Mouse (Mus musculus) forebrain, embryonic 13.5 days (tissue): ENCODE data around the gene Nell2. TPM values are rescaled to one million over a fixed set of nuclear protein-coding genes. Genes with fewer than 3 reads are reported as not detected.

Source experiments
- ATAC-seq: fragments of 200-750 bp; cut with Nextera tagmentation; 2 replicates; pipeline ENCODE4 v1.8.0; 2017
- H3K27ac ChIP-seq: fragments of 300-500 bp; sonication (generic); 2 replicates; pipeline ENCODE4 v1.5.1; 2015; ENCODE audit warnings: inconsistent platforms, mild to moderate bottlenecking, moderate library complexity
- H3K27me3 ChIP-seq: fragments of 300-500 bp; sonication (generic); 2 replicates; pipeline ENCODE4 v1.6.1; 2015; ENCODE audit warnings: mild to moderate bottlenecking, inconsistent platforms
- H3K36me3 ChIP-seq: fragments of 300-500 bp; sonication (generic); 2 replicates; pipeline ENCODE4 v1.6.1; 2015; ENCODE audit warnings: mild to moderate bottlenecking, inconsistent platforms; ENCODE audit not compliant: poor library complexity, severe bottlenecking
- H3K4me1 ChIP-seq: fragments of 300-500 bp; sonication (generic); 2 replicates; pipeline ENCODE4 v1.6.1; 2015; ENCODE audit warnings: inconsistent platforms
- H3K4me2 ChIP-seq: fragments of 300-500 bp; sonication (generic); 2 replicates; pipeline ENCODE4 v1.6.1; 2015; ENCODE audit warnings: inconsistent platforms, mild to moderate bottlenecking, moderate library complexity
- H3K4me3 ChIP-seq: fragments of 300-500 bp; sonication (generic); 2 replicates; pipeline ENCODE4 v1.5.1; 2015; ENCODE audit warnings: mild to moderate bottlenecking, inconsistent platforms
- H3K9ac ChIP-seq: fragments of 300-500 bp; sonication (generic); 2 replicates; pipeline ENCODE4 v1.6.1; 2015; ENCODE audit warnings: mild to moderate bottlenecking, inconsistent platforms
- H3K9me3 ChIP-seq: fragments of 300-500 bp; sonication (generic); replicated peaks from 2 replicates; pipeline ENCODE4 v1.6.1; 2016; ENCODE audit warnings: inconsistent platforms
- WGBS: fragments of 180-500 bp; shearing (Covaris S2); methylation state at CpG from one replicate; pipeline ENCODE4 v1.1.7; 2015; 5-methylcytosine and 5-hydroxymethylcytosine counted together
- polyA plus RNA-seq: library from polyadenylated mRNA; unstranded; fragments of >200 nt; fragmentation: Nextera tagmentation; extraction: Ambion mirVana; gene quantifications from 2 replicates; pipeline ENCODE4 v1.2.1, GENCODE M21; 2015

Nell2 gene
- polyA plus RNA-seq, 1 experiment from 2014 or later, result 124 TPM

DNA sequence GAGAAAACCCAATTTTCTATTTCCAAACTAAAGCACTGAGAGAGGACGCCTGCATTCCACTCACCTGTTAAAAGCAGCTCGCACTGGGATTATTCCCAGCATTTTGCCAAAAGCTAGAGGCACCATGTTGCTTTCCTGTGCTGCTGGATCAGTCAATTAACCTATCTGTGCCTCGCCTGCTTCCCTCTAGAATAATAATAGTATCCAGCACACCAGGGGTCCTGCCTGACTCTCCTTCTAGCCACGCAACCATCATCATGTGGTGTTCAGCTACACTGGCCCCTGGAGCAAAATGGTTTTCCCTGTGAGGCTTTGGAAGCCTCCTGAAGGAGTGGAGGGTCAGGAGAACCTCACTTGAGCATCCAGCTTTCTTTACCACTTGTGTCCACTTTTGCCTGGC lies 397.0 kb downstream of the Nell2 start:
- Histone ChIP-seq H3K9me3 (no peaks in the 10 kb centered on the region), H3K27ac (no peak overlapping the region), H3K27me3 (no peaks in the 10 kb centered on the region), H3K36me3 (no peaks in the 10 kb centered on the region), H3K4me1 (peaks cover 3% of the 10 kb centered on the region; the same call in 1 of the 2 replicates), H3K4me3 (no peak overlapping the region), H3K9ac (no peak overlapping the region), H3K4me2 (no peak overlapping the region)
- ATAC-seq, result no peak
- WGBS, result 66% methylated on average over 4 of the region's 4 CpGs

- Histone ChIP-seq H3K27me3 (no peaks in the 10 kb centered on the region), H3K4me1 (peaks cover 27% of the 10 kb centered on the region; the same call in 1 of the 2 replicates), H3K27ac (no peak overlapping the region), H3K9me3 (no peaks in the 10 kb centered on the region), H3K36me3 (no peaks in the 10 kb centered on the region), H3K9ac (no peak overlapping the region), H3K4me3 (no peak overlapping the region), H3K4me2 (no peak overlapping the region)
- no peak for ATAC-seq
- 90% methylated on average over 4 of the region's 4 CpGs for WGBS
Measured at GRCm38 (mm10) chr15:95108626-95109025, 419.7 kb downstream of the Nell2 start.

DNA sequence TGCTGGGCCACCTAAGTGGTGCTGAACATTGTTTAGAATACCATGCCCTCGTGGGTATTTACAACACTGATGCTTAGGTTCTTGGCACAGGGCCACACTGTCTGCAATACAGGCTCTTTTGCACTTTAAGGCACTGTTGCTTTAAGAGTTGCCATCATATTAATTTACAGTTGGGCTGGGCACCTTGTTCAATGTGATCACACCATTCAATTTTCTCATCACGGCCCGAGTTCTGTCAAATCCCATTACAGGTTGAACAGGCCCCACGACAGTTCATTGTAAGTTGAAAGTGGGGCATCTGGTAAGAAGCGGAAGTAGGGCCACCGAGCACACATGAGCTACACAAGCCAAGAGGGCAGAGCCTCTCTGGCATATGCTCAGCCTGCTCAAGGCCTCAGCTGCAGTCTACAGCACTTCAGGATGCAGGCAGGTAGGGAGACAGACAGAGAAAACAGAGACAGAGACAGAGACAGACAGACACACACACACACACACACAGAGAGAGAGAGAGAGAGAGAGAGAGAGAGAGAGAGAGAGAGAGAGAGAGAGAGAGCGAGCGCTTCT lies 421.0 kb downstream of the Nell2 start:
- Histone ChIP-seq H3K4me3 (no peak overlapping the region), H3K9ac (no peak overlapping the region), H3K4me1 (peaks cover 27% of the 10 kb centered on the region; the same call in 1 of the 2 replicates), H3K4me2 (no peak overlapping the region), H3K36me3 (no peaks in the 10 kb centered on the region), H3K9me3 (no peaks in the 10 kb centered on the region), H3K27ac (no peak overlapping the region), H3K27me3 (no peaks in the 10 kb centered on the region)
- WGBS, result 48% methylated on average over 8 of the region's 8 CpGs
- ATAC-seq, result peak; percentile 48; the same call in 1 of the 2 replicates

GRCm38 (mm10) chr15:95101522-95101921 lies 426.8 kb downstream of the Nell2 start:
- H3K4me1 ChIP-seq, result no peaks in the 10 kb centered on the region
- H3K4me2 ChIP-seq, result no peak overlapping the region
- no peak overlapping the region for H3K27ac ChIP-seq
- H3K9ac ChIP-seq, result no peak overlapping the region
- no peaks in the 10 kb centered on the region for H3K36me3 ChIP-seq
- ATAC-seq, result no peak
- H3K4me3 ChIP-seq, result no peak overlapping the region
- H3K27me3 ChIP-seq, result no peaks in the 10 kb centered on the region
- H3K9me3 ChIP-seq, result no peaks in the 10 kb centered on the region

GRCm38 (mm10) chr15:95100133-95100532 lies 428.2 kb downstream of the Nell2 start:
- H3K36me3 ChIP-seq, result no peaks in the 10 kb centered on the region
- no peak overlapping the region for H3K4me3 ChIP-seq
- H3K4me2 ChIP-seq, result no peak overlapping the region
- H3K27ac ChIP-seq, result no peak overlapping the region
- ATAC-seq, result no peak
- H3K4me1 ChIP-seq, result no peaks in the 10 kb centered on the region
- H3K27me3 ChIP-seq, result no peaks in the 10 kb centered on the region
- no peaks in the 10 kb centered on the region for H3K9me3 ChIP-seq
- H3K9ac ChIP-seq, result no peak overlapping the region
- 93% methylated on average over 7 of the region's 7 CpGs for WGBS

- WGBS, result 78% methylated on average over 7 of the region's 7 CpGs
- Histone ChIP-seq H3K36me3 (no peaks in the 10 kb centered on the region), H3K27ac (no peak overlapping the region), H3K9ac (no peak overlapping the region), H3K9me3 (no peaks in the 10 kb centered on the region), H3K27me3 (no peaks in the 10 kb centered on the region), H3K4me1 (peaks cover 5% of the 10 kb centered on the region; the same call in 1 of the 2 replicates), H3K4me3 (no peak overlapping the region), H3K4me2 (no peak overlapping the region)
- no peak for ATAC-seq
Measured at GRCm38 (mm10) chr15:95085962-95086361, 442.4 kb downstream of the Nell2 start.

DNA sequence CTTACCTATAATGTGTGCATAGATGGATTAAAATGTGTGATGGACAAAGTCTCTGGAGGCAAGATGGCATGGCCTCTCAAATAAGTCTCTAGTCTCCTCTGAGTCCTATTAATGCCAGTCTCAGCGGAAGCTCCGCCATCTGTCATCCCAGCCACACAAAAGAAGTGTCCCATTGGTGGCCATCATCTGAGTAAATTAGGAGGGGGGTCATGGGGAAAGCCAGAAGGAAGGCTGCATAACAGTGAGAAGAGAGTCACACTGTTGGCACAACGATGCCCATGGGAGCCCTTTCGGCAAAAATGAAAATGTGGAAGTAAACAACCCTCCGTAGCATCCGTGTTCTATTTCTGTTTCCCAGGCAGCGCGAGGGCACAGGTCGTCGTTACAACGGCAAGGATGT lies 446.7 kb downstream of the Nell2 start:
- Histone ChIP-seq H3K4me3 (no peak overlapping the region), H3K4me1 (peaks cover 5% of the 10 kb centered on the region; the same call in 1 of the 2 replicates), H3K4me2 (no peak overlapping the region), H3K9me3 (no peaks in the 10 kb centered on the region), H3K27ac (no peak overlapping the region), H3K9ac (no peak overlapping the region), H3K36me3 (no peaks in the 10 kb centered on the region), H3K27me3 (no peaks in the 10 kb centered on the region)
- peak; percentile 33; the same call in 1 of the 2 replicates for ATAC-seq
- 63% methylated on average over 11 of the region's 11 CpGs for WGBS

DNA sequence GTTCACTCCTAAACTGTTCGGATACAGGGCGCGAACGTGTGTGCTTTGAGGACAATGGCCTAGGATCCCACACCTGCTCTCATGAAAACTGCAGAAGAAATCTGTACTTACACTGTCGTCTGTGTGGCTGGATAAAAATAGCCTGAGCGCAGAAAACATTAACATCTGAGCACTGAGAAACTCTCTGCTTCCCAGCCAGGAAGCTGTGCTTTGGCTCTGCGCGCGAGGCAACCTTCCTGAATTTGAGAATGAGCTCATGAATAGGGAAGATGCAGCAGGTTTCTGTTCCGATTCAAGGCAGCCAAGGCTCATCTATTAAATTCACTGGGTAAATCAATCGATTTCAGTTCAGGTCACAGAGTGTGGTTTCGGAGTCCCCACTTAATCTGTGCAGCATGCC lies 453.0 kb downstream of the Nell2 start:
- Histone ChIP-seq H3K9ac (no peak overlapping the region), H3K27ac (no peak overlapping the region; the same call in 1 of the 2 replicates), H3K27me3 (no peaks in the 10 kb centered on the region), H3K4me1 (no peaks in the 10 kb centered on the region), H3K36me3 (no peaks in the 10 kb centered on the region), H3K4me2 (no peak overlapping the region), H3K9me3 (no peaks in the 10 kb centered on the region), H3K4me3 (no peak overlapping the region)
- 79% methylated on average over 12 of the region's 12 CpGs for WGBS
- ATAC-seq, result no peak

DNA sequence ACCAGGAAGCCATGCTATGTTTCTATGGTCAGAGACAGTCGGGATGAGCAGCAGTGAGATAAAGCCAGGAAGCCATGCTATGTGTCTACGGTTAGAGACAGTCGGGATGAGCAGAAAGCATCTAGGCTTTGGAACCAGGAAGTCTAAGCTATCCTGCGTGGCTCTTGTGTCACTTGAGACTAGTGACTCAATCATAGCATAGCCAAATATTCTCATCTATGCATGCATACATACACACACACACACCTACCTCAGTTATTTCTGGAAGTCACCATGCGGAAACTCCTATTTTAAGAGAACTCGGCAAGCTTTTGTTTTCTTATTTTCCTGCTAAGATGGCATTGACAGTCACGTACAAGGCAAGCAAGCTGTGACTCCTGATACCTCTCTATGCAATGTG lies 457.5 kb downstream of the Nell2 start:
- ATAC-seq, result no peak
- H3K36me3 ChIP-seq, result no peaks in the 10 kb centered on the region
- H3K27ac ChIP-seq, result no peak overlapping the region
- H3K4me3 ChIP-seq, result no peak overlapping the region
- H3K9me3 ChIP-seq, result no peaks in the 10 kb centered on the region
- H3K4me2 ChIP-seq, result no peak overlapping the region
- H3K4me1 ChIP-seq, result peaks cover 7% of the 10 kb centered on the region; the same call in 1 of the 2 replicates
- H3K27me3 ChIP-seq, result no peaks in the 10 kb centered on the region
- WGBS, result 89% methylated on average over 7 of the region's 7 CpGs
- H3K9ac ChIP-seq, result no peak overlapping the region

DNA sequence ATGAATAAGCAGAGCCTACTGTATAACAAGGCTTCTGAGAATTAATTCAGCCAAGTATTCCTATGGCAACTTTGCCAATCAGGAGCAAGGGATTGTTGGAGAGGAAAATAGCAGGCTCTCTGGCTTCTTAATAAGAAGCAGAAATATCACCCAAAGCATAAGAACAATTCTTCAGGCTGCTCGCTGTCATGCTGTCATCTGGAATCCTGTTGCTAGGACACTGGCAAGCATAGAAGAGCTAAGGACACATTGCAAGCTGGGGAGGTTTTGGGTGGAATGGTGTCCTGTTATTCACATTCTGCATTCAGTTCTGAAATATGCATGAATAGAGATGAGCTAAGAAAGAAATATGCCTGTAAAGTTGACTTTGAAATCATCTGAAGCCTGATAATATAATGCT lies 459.6 kb downstream of the Nell2 start:
- H3K4me1 ChIP-seq, result peaks cover 7% of the 10 kb centered on the region; the same call in 1 of the 2 replicates

DNA sequence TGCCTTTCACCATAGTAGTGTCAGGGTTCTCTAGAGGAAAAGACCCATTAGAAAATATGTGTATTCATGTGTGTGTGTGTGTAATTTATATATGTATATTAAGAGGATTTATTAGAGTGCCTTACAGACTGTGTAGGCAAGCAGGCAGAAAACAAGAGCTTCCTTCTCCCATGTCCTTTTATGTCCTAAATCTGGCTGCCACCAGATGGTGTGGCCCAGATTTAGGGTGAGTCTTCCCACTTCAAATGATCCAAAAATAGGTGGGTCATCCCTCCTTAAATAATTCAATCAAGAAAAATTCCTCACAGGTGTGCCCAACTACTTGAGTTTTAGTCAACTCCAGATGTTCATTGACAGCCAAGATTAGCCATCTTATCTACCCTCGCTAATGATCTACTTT lies 460.3 kb downstream of the Nell2 start:
- 93% methylated on average over 1 of the region's 1 CpGs for WGBS
- no peak for ATAC-seq
- peaks cover 7% of the 10 kb centered on the region; the same call in 1 of the 2 replicates for H3K4me1 ChIP-seq
- no peak overlapping the region for H3K4me3 ChIP-seq
- H3K36me3 ChIP-seq, result no peaks in the 10 kb centered on the region
- H3K9ac ChIP-seq, result no peak overlapping the region
- H3K27me3 ChIP-seq, result no peaks in the 10 kb centered on the region
- H3K9me3 ChIP-seq, result no peaks in the 10 kb centered on the region
- no peak overlapping the region for H3K27ac ChIP-seq
- no peak overlapping the region for H3K4me2 ChIP-seq

More for the DNA sequence above, 459.6 kb downstream of the Nell2 start:
- H3K27ac ChIP-seq, result no peak overlapping the region
- H3K36me3 ChIP-seq, result no peaks in the 10 kb centered on the region
- no peaks in the 10 kb centered on the region for H3K27me3 ChIP-seq
- no peak overlapping the region for H3K4me2 ChIP-seq
- H3K9me3 ChIP-seq, result no peaks in the 10 kb centered on the region
- H3K9ac ChIP-seq, result no peak overlapping the region
- 73% methylated on average over 1 of the region's 1 CpGs for WGBS
- H3K4me3 ChIP-seq, result no peak overlapping the region
- ATAC-seq, result no peak

DNA sequence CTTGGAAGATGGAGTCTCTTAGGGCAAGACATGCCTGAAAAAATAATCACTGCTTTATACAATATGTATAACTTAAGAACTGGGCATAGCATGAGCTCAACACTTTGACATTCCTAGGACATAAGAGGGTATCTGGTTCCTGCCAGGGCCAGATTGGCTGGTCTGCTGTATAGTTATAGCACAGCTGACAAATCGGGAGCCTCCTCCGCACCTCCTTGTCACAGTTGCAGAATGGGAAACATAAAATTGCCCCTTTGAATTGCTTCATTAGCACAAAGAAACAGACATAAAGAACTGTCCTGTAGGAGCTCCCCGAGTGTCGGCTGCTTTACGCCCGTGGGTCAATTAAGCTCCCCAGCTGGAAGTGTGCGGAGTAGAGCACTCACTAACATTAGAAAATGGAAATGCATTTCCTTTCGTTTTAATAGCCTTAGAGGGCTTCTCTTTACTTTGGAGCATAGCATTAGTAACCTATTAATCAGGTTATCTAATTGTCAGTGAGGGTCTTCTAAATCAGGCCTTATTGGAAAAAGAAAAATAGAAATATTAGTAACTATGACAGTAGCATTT lies 473.2 kb downstream of the Nell2 start:
- Histone ChIP-seq H3K4me2 (no peak overlapping the region), H3K4me1 (no peaks in the 10 kb centered on the region), H3K27ac (no peak overlapping the region), H3K9ac (no peak overlapping the region), H3K9me3 (no peaks in the 10 kb centered on the region), H3K36me3 (no peaks in the 10 kb centered on the region), H3K27me3 (no peaks in the 10 kb centered on the region), H3K4me3 (no peak overlapping the region)
- peak; percentile 45; the same call in 1 of the 2 replicates for ATAC-seq
- 16% methylated on average over 8 of the region's 8 CpGs for WGBS
